Mouse (Mus musculus) heart, embryonic 13.5 days (tissue): ENCODE data around the gene Morf4l1. TPM values are rescaled to one million over a fixed set of nuclear protein-coding genes. Genes with fewer than 3 reads are reported as not detected.
"Not testable (repeated sequence)": the region's sequence is repeated elsewhere in the genome, so short reads cannot be mapped to it uniquely, and the experiment has no call there.

Experiments used
- ATAC-seq: fragments of 200-750 bp; cut with Nextera tagmentation; 2 replicates; pipeline ENCODE4 v1.8.0; 2017; ENCODE audit warnings: moderate TSS enrichment; ENCODE audit not compliant: insufficient number of reproducible peaks, low FRiP score, low TSS enrichment; ENCODE audit errors: extremely low read depth
- H3K27ac ChIP-seq: fragments of 300-500 bp; sonication (generic); replicated peaks from 2 replicates; pipeline ENCODE4 v1.5.1; 2015; ENCODE audit warnings: moderate library complexity, mild to moderate bottlenecking, inconsistent platforms
- H3K27me3 ChIP-seq: fragments of 300-500 bp; sonication (generic); replicated peaks from 2 replicates; pipeline ENCODE4 v1.6.1; 2015; ENCODE audit warnings: mild to moderate bottlenecking, inconsistent platforms
- H3K36me3 ChIP-seq: fragments of 300-500 bp; sonication (generic); 2 replicates; pipeline ENCODE4 v1.6.1; 2015; ENCODE audit warnings: mild to moderate bottlenecking, inconsistent platforms
- H3K4me1 ChIP-seq: fragments of 300-500 bp; sonication (generic); 2 replicates; pipeline ENCODE4 v1.6.1; 2015; ENCODE audit warnings: inconsistent platforms
- H3K4me2 ChIP-seq: fragments of 300-500 bp; sonication (generic); 2 replicates; pipeline ENCODE4 v1.6.1; 2015; ENCODE audit warnings: inconsistent platforms, mild to moderate bottlenecking, moderate library complexity
- H3K4me3 ChIP-seq: fragments of 300-500 bp; sonication (generic); 2 replicates; pipeline ENCODE4 v1.5.1; 2015; ENCODE audit warnings: moderate library complexity, mild to moderate bottlenecking, inconsistent platforms
- H3K9ac ChIP-seq: fragments of 300-500 bp; sonication (generic); 2 replicates; pipeline ENCODE4 v1.6.1; 2015; ENCODE audit warnings: inconsistent platforms, mild to moderate bottlenecking, moderate library complexity
- H3K9me3 ChIP-seq: fragments of 300-500 bp; sonication (generic); 2 replicates; pipeline ENCODE4 v1.6.1; 2016; ENCODE audit warnings: inconsistent platforms
- WGBS: fragments of 180-500 bp; shearing (Covaris S2); methylation state at CpG from one replicate; pipeline ENCODE4 v1.1.7; 2015; ENCODE audit warnings: mixed read lengths; 5-methylcytosine and 5-hydroxymethylcytosine counted together
- polyA plus RNA-seq: library from polyadenylated mRNA; unstranded; fragments of >200 nt; fragmentation: Nextera tagmentation; extraction: Ambion mirVana; gene quantifications from 2 replicates; pipeline ENCODE4 v1.2.1, GENCODE M21; 2015

The Morf4l1 gene
- polyA plus RNA-seq, 1 experiment from 2014 or later: 332 TPM

DNA sequence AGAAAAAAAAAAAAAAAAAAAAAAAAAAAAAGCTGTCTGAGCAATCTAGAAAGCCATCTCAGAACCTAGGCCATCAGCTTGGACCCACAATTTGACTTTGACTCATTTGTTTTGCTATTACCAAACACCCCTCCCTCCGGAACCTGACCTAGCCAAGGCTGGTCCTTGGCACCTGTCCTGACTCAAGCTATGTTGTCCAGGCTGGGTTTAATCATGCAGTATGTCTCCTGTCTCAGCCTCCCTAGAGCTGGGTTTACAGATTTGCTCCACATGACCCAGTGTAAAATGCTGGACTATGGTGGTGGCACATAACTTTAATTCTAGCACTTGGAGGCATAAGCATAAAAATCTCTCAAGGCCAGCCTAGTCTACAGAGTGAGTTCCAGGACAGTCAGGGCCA lies 31.6 kb downstream of the Morf4l1 start:
- H3K9me3 ChIP-seq: no peaks in the 10 kb centered on the region
- H3K36me3 ChIP-seq: peaks cover 24% of the 10 kb centered on the region
- H3K9ac ChIP-seq: no peak overlapping the region
- H3K27ac ChIP-seq: no peak overlapping the region
- no peak overlapping the region for H3K4me2 ChIP-seq
- WGBS: 94% methylated on average over 1 of the region's 1 CpGs
- H3K27me3 ChIP-seq: no peaks in the 10 kb centered on the region
- no peaks in the 10 kb centered on the region for H3K4me1 ChIP-seq
- no peak overlapping the region for H3K4me3 ChIP-seq
- no peak for ATAC-seq

DNA sequence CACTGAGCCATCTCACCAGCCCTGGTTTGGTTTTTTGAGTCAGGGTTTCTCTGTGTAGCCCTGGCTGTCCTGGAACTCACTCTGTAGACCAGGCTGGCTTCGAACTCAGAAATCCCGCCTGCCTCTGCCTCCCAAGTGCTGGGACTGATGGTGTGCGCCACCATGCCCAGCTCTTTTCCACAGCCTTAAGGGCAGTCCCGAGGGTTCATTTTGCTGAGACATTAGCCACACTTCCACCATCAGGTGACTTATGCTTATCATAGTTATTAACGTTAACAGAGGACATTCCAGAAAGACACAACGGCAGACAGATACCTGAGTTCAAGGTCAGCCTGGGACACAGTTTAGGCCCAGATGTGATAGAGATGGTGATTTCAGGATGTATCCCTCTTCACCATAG lies 32.6 kb downstream of the Morf4l1 start:
- H3K9ac ChIP-seq, H3K27me3 ChIP-seq, H3K4me1 ChIP-seq, H3K9me3 ChIP-seq, H3K4me3 ChIP-seq, ATAC-seq, H3K4me2 ChIP-seq, H3K27ac ChIP-seq: not testable (repeated sequence)
- peaks cover 19% of the 10 kb centered on the region for H3K36me3 ChIP-seq
- WGBS: 68% methylated on average over 6 of the region's 6 CpGs

DNA sequence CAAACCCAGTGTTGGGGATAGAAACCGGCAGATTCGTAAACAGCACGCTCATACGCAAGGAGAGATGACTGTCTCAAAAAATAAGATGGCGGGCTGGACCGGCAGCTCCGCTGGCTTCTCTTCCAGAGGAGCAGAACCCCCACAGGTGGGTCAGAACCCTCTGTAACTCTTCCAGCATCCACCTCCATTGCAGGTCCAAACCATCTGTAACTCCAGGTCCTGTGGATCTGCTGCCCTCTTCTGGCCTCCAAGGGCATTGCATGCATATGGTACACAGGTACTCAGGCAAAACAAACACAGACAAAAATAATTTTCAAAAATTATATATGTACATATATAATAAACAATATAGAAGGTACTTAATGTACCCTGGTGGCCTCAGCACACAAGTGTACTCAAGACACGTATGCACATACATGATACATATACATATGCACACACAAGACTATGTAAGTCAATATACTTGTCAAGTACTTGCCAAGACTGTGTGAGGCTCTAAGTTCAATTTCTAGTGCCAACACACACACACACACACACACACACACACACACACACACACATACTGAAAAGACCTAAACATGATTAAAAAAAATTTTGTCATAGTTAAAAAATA lies 37.6 kb downstream of the Morf4l1 start:
- Histone ChIP-seq H3K27me3 (no peaks in the 10 kb centered on the region), H3K27ac (no peak overlapping the region), H3K9me3 (no peaks in the 10 kb centered on the region), H3K4me3 (no peak overlapping the region), H3K4me2 (no peak overlapping the region), H3K4me1 (no peaks in the 10 kb centered on the region), H3K36me3 (no peaks in the 10 kb centered on the region), H3K9ac (no peak overlapping the region)
- 59% methylated on average over 8 of the region's 8 CpGs for WGBS
- ATAC-seq: no peak

DNA sequence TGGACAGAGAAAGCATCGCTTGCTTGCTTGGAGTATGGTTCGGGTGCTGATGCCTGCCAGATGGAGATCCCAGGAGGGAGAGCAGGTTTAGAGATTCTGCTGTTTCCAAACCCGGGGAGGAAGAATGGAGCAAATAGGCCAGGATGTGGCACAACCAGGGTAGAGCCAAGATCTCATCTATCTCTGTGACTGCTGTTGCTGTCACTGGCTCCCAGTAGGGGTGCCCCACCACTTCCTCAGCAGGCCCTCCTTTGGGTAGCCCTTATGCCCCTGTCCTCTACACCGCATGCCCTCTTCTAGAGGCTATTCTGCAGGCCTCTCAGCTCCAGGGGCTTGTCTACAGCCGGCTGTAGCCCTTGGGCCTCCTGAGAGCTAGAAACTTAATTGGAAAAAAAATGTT lies 38.4 kb downstream of the Morf4l1 start:
- Histone ChIP-seq H3K4me2 (no peak overlapping the region), H3K4me3 (no peak overlapping the region), H3K27ac (no peak overlapping the region), H3K9ac (no peak overlapping the region), H3K36me3 (no peaks in the 10 kb centered on the region), H3K9me3 (no peaks in the 10 kb centered on the region), H3K27me3 (no peaks in the 10 kb centered on the region), H3K4me1 (no peaks in the 10 kb centered on the region)
- WGBS: 80% methylated on average over 5 of the region's 5 CpGs
- ATAC-seq: no peak

DNA sequence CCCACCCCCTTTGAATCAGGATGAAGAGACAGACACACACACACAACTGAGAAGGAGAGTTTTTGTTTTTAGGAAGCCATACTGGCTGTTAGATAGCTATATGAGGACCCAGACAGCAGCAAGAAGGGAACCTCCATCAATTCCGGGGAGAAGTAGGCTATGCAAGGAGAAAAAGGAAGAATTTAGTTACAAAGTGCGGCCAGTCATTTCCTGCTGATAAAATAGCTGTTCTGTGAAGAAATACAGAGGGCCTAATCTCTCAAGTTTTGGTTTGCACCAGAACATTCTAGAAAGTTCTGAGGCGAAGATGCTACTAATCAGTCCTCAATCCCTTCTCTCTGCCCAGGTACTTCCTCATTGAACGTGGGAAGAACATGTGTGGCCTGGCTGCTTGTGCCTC lies 39.2 kb downstream of the Morf4l1 start:
- Histone ChIP-seq H3K9me3 (no peaks in the 10 kb centered on the region), H3K9ac (no peak overlapping the region), H3K4me3 (no peak overlapping the region), H3K4me1 (no peaks in the 10 kb centered on the region), H3K27me3 (no peaks in the 10 kb centered on the region), H3K4me2 (no peak overlapping the region), H3K36me3 (no peaks in the 10 kb centered on the region), H3K27ac (no peak overlapping the region)
- 57% methylated on average over 4 of the region's 4 CpGs for WGBS
- ATAC-seq: no peak

DNA sequence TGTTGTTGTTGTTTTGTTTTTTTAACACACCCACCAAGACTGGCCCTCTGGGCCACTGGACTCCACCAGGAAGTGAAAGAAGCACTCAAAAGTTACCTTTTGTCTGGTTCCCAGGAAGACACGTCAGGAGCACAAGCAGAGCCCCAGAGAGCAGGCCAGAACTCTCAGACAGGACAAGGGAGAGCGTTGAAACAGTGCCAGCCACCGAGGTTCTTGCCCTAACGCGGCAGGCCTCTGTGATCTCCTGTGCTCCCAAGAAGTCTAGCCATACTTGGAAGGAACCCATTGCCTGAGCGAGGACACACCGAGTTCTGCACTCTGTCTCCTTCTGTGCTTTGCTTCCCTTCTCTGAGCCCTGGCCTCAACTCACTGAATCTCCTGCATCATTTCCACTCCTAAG lies 44.4 kb downstream of the Morf4l1 start:
- Histone ChIP-seq H3K9me3 (no peaks in the 10 kb centered on the region), H3K4me3 (no peak overlapping the region), H3K27ac (no peak overlapping the region), H3K4me1 (no peaks in the 10 kb centered on the region; the same call in 1 of the 2 replicates), H3K36me3 (no peaks in the 10 kb centered on the region), H3K27me3 (no peaks in the 10 kb centered on the region), H3K9ac (no peak overlapping the region), H3K4me2 (no peak overlapping the region)
- 68% methylated on average over 7 of the region's 7 CpGs for WGBS
- no peak for ATAC-seq

DNA sequence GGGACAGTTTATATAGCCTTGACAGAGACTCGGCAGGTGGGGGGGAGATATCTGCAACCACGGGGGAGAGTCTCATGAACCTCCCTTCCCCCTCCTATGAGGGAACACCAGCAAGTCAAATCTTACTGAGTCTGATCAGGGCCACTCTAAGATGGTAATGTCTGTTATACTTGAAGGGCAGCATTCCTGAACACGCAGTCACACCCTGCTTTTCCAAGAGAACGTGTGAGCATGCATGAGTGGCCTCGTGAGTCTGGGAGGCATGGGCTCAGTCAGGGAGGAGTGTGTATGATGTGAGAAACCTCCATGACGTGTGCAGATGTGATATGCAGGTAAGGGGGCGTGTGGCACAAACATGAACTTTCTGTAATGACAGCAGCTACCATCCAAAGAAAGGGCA lies 45.1 kb downstream of the Morf4l1 start:
- ATAC-seq: no peak

DNA sequence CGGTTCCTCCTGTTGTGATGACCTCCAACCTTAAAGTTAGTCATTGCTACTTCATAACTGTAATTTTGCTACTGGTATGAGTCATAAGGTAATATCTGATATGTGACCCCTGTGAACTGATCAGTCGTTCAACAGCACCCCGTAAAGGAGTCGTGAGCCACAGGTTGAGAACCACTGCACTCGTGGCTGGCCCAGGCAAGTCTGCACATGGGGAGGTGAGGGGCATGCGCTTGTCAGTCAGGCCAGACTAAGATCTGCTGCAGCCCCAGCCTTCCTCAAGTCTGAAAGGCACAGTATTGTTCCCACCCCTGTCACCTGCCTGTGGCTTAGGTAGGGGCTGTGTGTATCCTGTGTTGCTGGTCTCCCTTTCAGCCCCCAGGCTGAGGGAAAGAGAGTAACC lies 45.8 kb downstream of the Morf4l1 start:
- Histone ChIP-seq H3K4me2 (no peak overlapping the region), H3K27ac (no peak overlapping the region), H3K4me1 (no peaks in the 10 kb centered on the region; the same call in 1 of the 2 replicates), H3K4me3 (no peak overlapping the region), H3K27me3 (no peaks in the 10 kb centered on the region), H3K9ac (no peak overlapping the region), H3K9me3 (no peaks in the 10 kb centered on the region), H3K36me3 (no peaks in the 10 kb centered on the region)
- WGBS: 84% methylated on average over 6 of the region's 6 CpGs
- ATAC-seq: no peak

More for the DNA sequence above, 45.1 kb downstream of the Morf4l1 start:
- Histone ChIP-seq H3K36me3 (no peaks in the 10 kb centered on the region), H3K27me3 (no peaks in the 10 kb centered on the region), H3K4me3 (no peak overlapping the region), H3K9me3 (no peaks in the 10 kb centered on the region), H3K4me1 (no peaks in the 10 kb centered on the region; the same call in 1 of the 2 replicates), H3K9ac (no peak overlapping the region), H3K4me2 (no peak overlapping the region), H3K27ac (no peak overlapping the region)
- WGBS: 62% methylated on average over 7 of the region's 7 CpGs

DNA sequence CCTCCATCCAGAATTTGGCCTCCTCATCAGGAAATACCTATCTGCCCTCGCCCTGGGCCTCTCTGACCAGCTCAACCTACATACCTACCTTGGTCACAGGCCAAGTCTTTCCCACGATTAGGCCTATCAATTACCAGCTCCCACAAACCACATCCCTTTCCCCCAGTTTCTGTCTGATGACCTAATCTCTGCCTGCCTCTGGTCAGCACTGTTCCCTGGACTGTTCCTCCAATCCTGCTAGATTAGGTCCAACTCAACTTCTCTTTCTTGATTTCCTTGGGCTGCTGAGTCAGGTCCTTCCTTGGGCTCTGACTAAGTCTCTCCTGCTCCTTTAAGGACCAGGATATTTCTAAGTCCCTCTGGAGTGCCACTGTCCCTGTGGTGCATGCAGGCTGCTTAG lies 47.2 kb downstream of the Morf4l1 start:
- H3K27me3 ChIP-seq: no peaks in the 10 kb centered on the region
- WGBS: 63% methylated on average over 2 of the region's 2 CpGs
- no peak overlapping the region for H3K9ac ChIP-seq
- no peaks in the 10 kb centered on the region for H3K36me3 ChIP-seq
- H3K27ac ChIP-seq: no peak overlapping the region
- ATAC-seq: no peak
- H3K4me1 ChIP-seq: no peaks in the 10 kb centered on the region; the same call in 1 of the 2 replicates
- no peaks in the 10 kb centered on the region for H3K9me3 ChIP-seq
- no peak overlapping the region for H3K4me2 ChIP-seq
- no peak overlapping the region for H3K4me3 ChIP-seq

DNA sequence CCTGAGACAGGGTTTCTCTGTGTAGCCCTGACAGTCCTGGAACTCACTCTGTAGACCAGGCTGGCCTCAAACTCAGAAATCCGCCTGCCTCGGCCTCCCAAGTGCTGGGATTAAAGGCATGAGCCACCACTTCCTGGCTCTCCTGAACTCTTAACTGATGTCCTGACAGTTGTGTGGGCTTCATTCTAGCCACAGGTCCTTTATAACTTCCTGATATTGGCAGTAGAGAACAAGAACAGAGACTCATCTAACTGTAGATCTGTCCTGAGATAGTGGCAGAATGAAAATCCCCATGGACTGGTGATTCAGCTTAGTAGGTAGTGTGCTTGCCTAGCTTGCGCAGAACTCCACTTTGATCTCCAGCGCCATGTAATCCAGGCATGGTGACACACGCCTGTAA lies 53.6 kb downstream of the Morf4l1 start:
- H3K27me3 ChIP-seq, H3K36me3 ChIP-seq, H3K4me2 ChIP-seq, H3K9ac ChIP-seq, H3K9me3 ChIP-seq, H3K27ac ChIP-seq, H3K4me1 ChIP-seq, ATAC-seq, H3K4me3 ChIP-seq: not testable (repeated sequence)
- 80% methylated on average over 5 of the region's 5 CpGs for WGBS

DNA sequence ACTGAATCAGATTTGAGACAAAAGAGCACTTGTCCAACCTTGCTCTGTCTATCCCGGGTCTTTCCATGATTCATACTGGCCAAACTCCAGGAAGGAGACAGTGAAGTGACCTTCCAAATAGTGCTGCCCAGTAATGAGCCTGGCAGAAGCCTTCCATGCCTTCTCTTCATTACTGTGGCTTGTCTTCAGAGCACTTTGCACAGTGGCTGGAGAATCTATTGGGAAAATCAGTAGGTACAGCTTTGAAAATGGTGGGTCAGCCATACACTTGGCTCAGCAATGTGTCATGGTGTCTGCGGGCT lies 54.0 kb downstream of the Morf4l1 start:
- Histone ChIP-seq H3K27me3 (no peaks in the 10 kb centered on the region), H3K4me3 (no peak overlapping the region), H3K4me1 (peaks cover 4% of the 10 kb centered on the region; the same call in 1 of the 2 replicates), H3K9ac (no peak overlapping the region), H3K27ac (no peak overlapping the region), H3K9me3 (no peaks in the 10 kb centered on the region), H3K4me2 (no peak overlapping the region), H3K36me3 (no peaks in the 10 kb centered on the region)
- WGBS: 66% methylated on average over 2 of the region's 2 CpGs
- ATAC-seq: no peak

DNA sequence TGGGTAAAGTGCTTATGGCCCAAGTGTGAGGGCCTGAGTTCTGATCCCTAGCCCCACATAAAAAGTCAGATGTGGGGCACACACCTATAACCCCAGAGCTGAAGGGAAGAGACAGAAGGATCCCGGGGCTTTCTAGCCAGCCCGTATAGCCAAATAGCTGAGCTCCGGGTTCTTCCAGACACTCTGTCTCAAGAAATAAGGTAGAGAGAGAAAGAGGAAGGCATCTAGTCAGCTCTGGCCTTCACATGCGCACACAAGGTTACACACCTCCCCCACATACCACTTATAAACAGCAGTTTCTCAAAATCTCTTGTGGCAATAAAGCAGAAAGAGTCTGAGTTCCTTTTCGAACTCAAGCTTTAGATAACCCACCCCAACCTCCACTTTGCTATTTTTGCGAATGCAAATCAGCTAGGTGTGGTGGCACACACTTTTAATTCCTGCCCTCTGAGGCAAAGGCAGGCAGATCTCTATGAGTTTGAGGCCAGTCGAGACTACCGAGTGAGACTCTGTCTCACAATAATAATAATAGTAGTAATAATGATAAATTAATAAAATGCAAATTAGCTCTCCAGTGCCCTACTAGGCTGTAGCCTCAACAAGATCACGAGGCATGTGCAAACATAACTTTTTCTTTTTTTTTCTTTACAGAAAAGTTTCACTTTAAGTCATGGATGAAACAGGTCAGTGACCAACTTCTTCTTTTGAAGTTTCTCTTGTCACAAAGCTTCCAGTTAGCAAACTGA lies 54.6 kb downstream of the Morf4l1 start:
- H3K27me3 ChIP-seq: no peaks in the 10 kb centered on the region
- H3K36me3 ChIP-seq: no peaks in the 10 kb centered on the region
- ATAC-seq: no peak
- no peaks in the 10 kb centered on the region for H3K9me3 ChIP-seq
- no peak overlapping the region for H3K4me2 ChIP-seq
- H3K9ac ChIP-seq: no peak overlapping the region
- 74% methylated on average over 9 of the region's 9 CpGs for WGBS
- no peak overlapping the region for H3K4me3 ChIP-seq
- peaks cover 6% of the 10 kb centered on the region; the same call in 1 of the 2 replicates for H3K4me1 ChIP-seq
- H3K27ac ChIP-seq: no peak overlapping the region
